ENCODE assay signal across 24 mouse cellular contexts in genomic region chr16:38373439-38373838, GRCm38 (mm10). TPM values are rescaled to one million over a fixed set of nuclear protein-coding genes. Genes with fewer than 3 reads are reported as not detected.
DNase-seq lines count a peak whose midpoint lies in the region; TF ChIP-seq lines count a peak whose summit lies in the region.
"Had no signal": no experiment of that assay in that cellular context is flagged by ENCODE, and none has a peak within 500 bp of the region (broad histone marks: within the 10 kb centered on the region; RNA-seq: fewer than 3 reads in every experiment).

No protein-coding gene starts in this region.

- H3K79me2 ChIP-seq in liver, adult 2 months (ENCODE audit: control insufficient read depth, insufficient read depth, low read length) = no peaks in the 10 kb centered on the region

- peaks cover 1% of the 10 kb centered on the region; the same call in 1 of the 2 replicates for H3K4me1 ChIP-seq in liver, adult 2 months (ENCODE audit: control insufficient read depth, insufficient read depth, low read length)
- peaks cover 79% of the 10 kb centered on the region for H3K4me1 ChIP-seq in heart, embryonic 10.5 days

- H3K9me3 ChIP-seq in heart, embryonic 10.5 days = no peaks in the 10 kb centered on the region
- H3K9me3 ChIP-seq: limb, embryonic 10.5 days; neural tube, embryonic 13.5 days had no signal

- TF ChIP-seq POLR2A in liver, adult 2 months (IDR thresholded peaks at IDR 0.05; ENCODE audit: extremely low read depth, insufficient read depth, low read length) = no peak

- H3K9ac ChIP-seq in liver, adult 2 months (ENCODE audit: low read depth, low read length) = no peak overlapping the region
- H3K9ac ChIP-seq: lung, embryonic 14.5 days; neural tube, embryonic 13.5 days had no signal

- DNase-seq in liver, adult 2 months (ENCODE audit: extremely low read depth, low read depth, low spot score) = peak; percentile 72
- no peak for DNase-seq in liver
- DNase-seq in heart, embryonic 10.5 days (ENCODE audit: low spot score) = peak; percentile 73
- DNase-seq in heart, postnatal 4 days = peak; percentile 29
- no peak for DNase-seq in spleen, postnatal 10 days (ENCODE audit: low spot score in 2 of 2)
- DNase-seq in retina, embryonic 14.5 days (ENCODE audit: low spot score) = no peak
- DNase-seq in ovary, adult 18-20 months (ENCODE audit: low spot score) = no peak
- DNase-seq: adrenal gland, adult 8-10 months; cerebellum, postnatal 25 days; gastrocnemius, postnatal 10 days; kidney, adult 18-20 months; kidney, postnatal 10 days; lung, embryonic 14.5 days; lung, postnatal 4 days; thymus, adult 2 months had no signal

- H3K36me3 ChIP-seq in liver, adult 2 months (ENCODE audit: control insufficient read depth, insufficient read depth, low read length) = no peaks in the 10 kb centered on the region
- H3K36me3 ChIP-seq in heart, embryonic 10.5 days = peaks cover 89% of the 10 kb centered on the region
- H3K36me3 ChIP-seq: limb, embryonic 10.5 days; neural tube, embryonic 13.5 days had no signal

- no peak overlapping the region for H3K4me3 ChIP-seq in liver, adult 2 months (ENCODE audit: insufficient read depth, low read depth, low read length)
- H3K4me3 ChIP-seq in heart, embryonic 10.5 days = peak overlapping the region; percentile 23; the same call in 1 of the 2 replicates
- H3K4me3 ChIP-seq: layer of hippocampus, adult 2 months; neural tube, embryonic 13.5 days had no signal

- TF ChIP-seq CTCF in liver, adult 2 months (IDR thresholded peaks at IDR 0.05; ENCODE audit: low read depth, low read length) = no peak

- 38% methylated on average over 10 of the region's 10 CpGs for WGBS in liver, adult 2 months
- 75% methylated on average over 10 of the region's 10 CpGs for WGBS in heart, embryonic 10.5 days

- H3K27ac ChIP-seq in liver, adult 2 months (replicated peaks; ENCODE audit: insufficient read depth, low read depth, low read length) = no peak overlapping the region
- H3K27ac ChIP-seq in heart, embryonic 10.5 days = no peak overlapping the region; the same call in 1 of the 2 replicates
- H3K27ac ChIP-seq: hindbrain, postnatal 0 days; layer of hippocampus, adult 2 months; limb, embryonic 10.5 days; neural tube, embryonic 13.5 days had no signal

- H3K27me3 ChIP-seq in liver, adult 2 months (ENCODE audit: control insufficient read depth, insufficient read depth, low read length) = no peaks in the 10 kb centered on the region
- no peaks in the 10 kb centered on the region for H3K27me3 ChIP-seq in heart, embryonic 10.5 days (ENCODE audit: insufficient read depth, poor library complexity, severe bottlenecking)
- H3K27me3 ChIP-seq: neural tube, embryonic 13.5 days had no signal

RNA-seq across cellular contexts. Expression of gene Popdc2, which starts 11.4 kb away (rescaled TPM):
- total RNA-seq in liver, adult 2 months (2014; rRNA removed) = 0.18 TPM in 1 of 2 replicates, not detected in the other
- polyA plus RNA-seq in liver, adult 2 months (2012; rRNA removed) = 0.18 and 0.73 TPM in 2 replicates
- 230 and 378 TPM in 2 replicates for polyA plus RNA-seq in heart, embryonic 10.5 days (2016; fragmentation: Nextera tagmentation; extraction: Ambion mirVana)
- total RNA-seq in heart, postnatal 4 days (2021) = 100 to 1,000 TPM; 764 to 831 TPM

RNA-seq across cellular contexts. Expression of gene Gm21987, which starts 26.6 kb away (rescaled TPM):
- not detected in 2 replicates for total RNA-seq in liver, adult 2 months (2014; rRNA removed)
- polyA plus RNA-seq in liver, adult 2 months (2012; rRNA removed) = not detected in 2 replicates
- 1.3 and 4.6 TPM in 2 replicates for polyA plus RNA-seq in heart, embryonic 10.5 days (2016; fragmentation: Nextera tagmentation; extraction: Ambion mirVana)
- total RNA-seq in heart, postnatal 4 days (2021) = 1 to 10 TPM; 1.1 to 1.6 TPM
- total RNA-seq: gastrocnemius, postnatal 10 days; hematopoietic stem cell, adult 5-6 weeks; hindbrain, postnatal 0 days; layer of hippocampus, adult 2 months; left cerebral cortex, adult 18-20 months had no signal
- polyA plus RNA-seq: forebrain, embryonic 14.5 days; hindbrain, postnatal 0 days; limb, embryonic 10.5 days; lung, embryonic 14.5 days; midbrain, embryonic 11.5 days; neural tube, embryonic 13.5 days; small intestine, adult 2 months; thymus, adult 2 months had no signal

RNA-seq across cellular contexts. Expression of gene Cox17, which starts 26.6 kb away (rescaled TPM):
- 56.6 and 69.9 TPM in 2 replicates for total RNA-seq in liver, adult 2 months (2014; rRNA removed)
- polyA plus RNA-seq in liver, adult 2 months (2012; rRNA removed) = 39.4 and 46.7 TPM in 2 replicates
- polyA plus RNA-seq in heart, embryonic 10.5 days (2016; fragmentation: Nextera tagmentation; extraction: Ambion mirVana) = 287 and 339 TPM in 2 replicates
- 100 to 1,000 TPM; 203 to 222 TPM for total RNA-seq in heart, postnatal 4 days (2021)

RNA-seq across cellular contexts. Expression of gene Maats1, which starts 31.5 kb away (rescaled TPM):
- not detected in 2 replicates for total RNA-seq in liver, adult 2 months (2014; rRNA removed)
- polyA plus RNA-seq in liver, adult 2 months (2012; rRNA removed) = not detected in 2 replicates
- polyA plus RNA-seq in heart, embryonic 10.5 days (2016; fragmentation: Nextera tagmentation; extraction: Ambion mirVana) = 0.06 and 0.12 TPM in 2 replicates
- total RNA-seq in heart, postnatal 4 days (2021) = under 1 TPM in 1 of 2 experiments, not detected in 1; 0.09 TPM
- total RNA-seq: hematopoietic stem cell, adult 5-6 weeks had no signal
- polyA plus RNA-seq: limb, embryonic 10.5 days had no signal

RNA-seq across cellular contexts. Expression of gene Pla1a, which starts 59.5 kb away (rescaled TPM):
- 70.6 and 82.1 TPM in 2 replicates for total RNA-seq in liver, adult 2 months (2014; rRNA removed)
- 46.9 and 55.2 TPM in 2 replicates for polyA plus RNA-seq in liver, adult 2 months (2012; rRNA removed)
- polyA plus RNA-seq in heart, embryonic 10.5 days (2016; fragmentation: Nextera tagmentation; extraction: Ambion mirVana) = 0.19 and 0.37 TPM in 2 replicates
- total RNA-seq in heart, postnatal 4 days (2021) = 1 to 10 TPM; 5.8 to 5.9 TPM
- total RNA-seq: hematopoietic stem cell, adult 5-6 weeks had no signal

Comparison
In these comparisons a context has a peak if more than half of its experiments do, and no peak if none do; other contexts are left out.
1. DNase-seq: peak in liver, adult 2 months (single experiment), heart, embryonic 10.5 days (single experiment) and heart, postnatal 4 days (single experiment); none in liver (single experiment), spleen, postnatal 10 days (0 of 2), retina, embryonic 14.5 days (single experiment) and ovary, adult 18-20 months (single experiment).
2. RNA of gene Popdc2, which starts 11.4 kb away (total RNA-seq): 764 to 831 TPM in heart, postnatal 4 days; 0.18 TPM in liver, adult 2 months; every median in the first group is over 100 times any median in the second.